Mouse (Mus musculus): ENCODE measurements around the gene Tenm3. TPM values are rescaled to one million over a fixed set of nuclear protein-coding genes. Genes with fewer than 3 reads are reported as not detected.
A peak's percentile ranks its signal among the peaks of the same experiment; 100 is the strongest.

The Tenm3 gene
- polyA plus RNA-seq, 1 experiment from 2014 or later = 4.7 TPM

DNA sequence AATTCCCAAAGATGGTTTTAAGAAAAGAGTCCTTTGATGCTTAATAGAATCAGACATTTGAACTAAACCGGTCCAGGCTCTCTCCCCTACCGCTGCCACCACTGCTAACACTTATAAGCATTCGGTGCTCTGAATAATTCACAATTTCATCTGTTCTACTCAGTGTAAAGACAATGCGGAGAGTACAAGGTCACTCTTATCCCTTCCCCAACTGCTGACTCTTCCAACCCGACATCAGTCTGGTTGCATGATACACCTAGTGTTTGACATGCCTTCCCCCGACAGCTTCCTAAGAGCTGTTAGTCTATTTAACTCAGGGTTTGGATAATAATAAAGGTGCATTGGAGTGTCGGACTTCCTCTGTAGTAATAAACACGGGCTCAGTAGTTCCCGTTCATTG lies 128.1 kb downstream of the Tenm3 start:
- H3K27me3 ChIP-seq (ENCODE audit: insufficient read depth, low read length) = no peaks in the 10 kb centered on the region
- no peaks in the 10 kb centered on the region for H3K4me1 ChIP-seq (ENCODE audit: insufficient read depth)
- no peaks in the 10 kb centered on the region for H3K36me3 ChIP-seq (replicated peaks; ENCODE audit: insufficient read depth, low read length)
- DNase-seq = no peak
- H3K4me2 ChIP-seq (ENCODE audit: low read depth, low read length) = no peak overlapping the region
- no peak overlapping the region for H3K9ac ChIP-seq (replicated peaks)
- peaks cover 4% of the 10 kb centered on the region; the same call in 1 of the 2 replicates for H3K9me3 ChIP-seq (ENCODE audit: low read length)
- TF ChIP-seq EP300 (IDR thresholded peaks at IDR 0.05; ENCODE audit: low read depth) = no peak
- no peak for TF ChIP-seq CTCF (IDR thresholded peaks at IDR 0.05; ENCODE audit: low read depth)
- 81% methylated on average over 9 of the region's 9 CpGs for WGBS (ENCODE audit: insufficient replicate concordance)
- no peak overlapping the region for H3K27ac ChIP-seq (ENCODE audit: low read depth)
- no peak overlapping the region for H3K4me3 ChIP-seq (ENCODE audit: low read depth, low read length)
- ATAC-seq = no peak

DNA sequence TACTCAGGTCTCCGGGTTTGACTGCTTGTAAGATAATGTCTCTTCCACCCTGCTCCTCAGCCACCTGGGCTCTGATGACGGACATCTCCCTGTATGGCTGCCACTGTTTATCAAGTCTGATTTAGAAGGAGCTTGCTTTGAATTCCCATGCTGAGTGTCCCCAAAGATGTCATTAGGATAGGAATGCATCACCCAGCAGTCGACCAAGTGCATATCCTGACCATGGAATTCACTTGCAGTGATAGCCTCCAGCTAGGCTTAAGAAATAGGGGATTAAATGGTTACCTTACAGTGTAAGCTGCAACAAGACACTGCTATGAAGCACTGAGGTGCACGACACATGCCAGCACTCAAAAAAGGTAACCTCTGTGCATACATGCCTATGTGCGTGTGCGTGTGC lies 137.1 kb downstream of the Tenm3 start:
- 85% methylated on average over 6 of the region's 6 CpGs for WGBS (ENCODE audit: insufficient replicate concordance)
- no peak overlapping the region for H3K27ac ChIP-seq (ENCODE audit: low read depth)
- H3K4me3 ChIP-seq (ENCODE audit: low read depth, low read length) = no peak overlapping the region
- H3K27me3 ChIP-seq (ENCODE audit: insufficient read depth, low read length) = no peaks in the 10 kb centered on the region
- no peak for TF ChIP-seq EP300 (IDR thresholded peaks at IDR 0.05; ENCODE audit: low read depth)
- TF ChIP-seq CTCF (IDR thresholded peaks at IDR 0.05; ENCODE audit: low read depth) = no peak
- ATAC-seq (no peak), DNase-seq (no peak)
- H3K9me3 ChIP-seq (ENCODE audit: low read length) = peaks cover 8% of the 10 kb centered on the region; the same call in 1 of the 2 replicates
- no peak overlapping the region for H3K9ac ChIP-seq (replicated peaks)
- H3K4me1 ChIP-seq (ENCODE audit: insufficient read depth) = no peaks in the 10 kb centered on the region
- no peaks in the 10 kb centered on the region for H3K36me3 ChIP-seq (replicated peaks; ENCODE audit: insufficient read depth, low read length)
- H3K4me2 ChIP-seq (ENCODE audit: low read depth, low read length) = no peak overlapping the region

DNA sequence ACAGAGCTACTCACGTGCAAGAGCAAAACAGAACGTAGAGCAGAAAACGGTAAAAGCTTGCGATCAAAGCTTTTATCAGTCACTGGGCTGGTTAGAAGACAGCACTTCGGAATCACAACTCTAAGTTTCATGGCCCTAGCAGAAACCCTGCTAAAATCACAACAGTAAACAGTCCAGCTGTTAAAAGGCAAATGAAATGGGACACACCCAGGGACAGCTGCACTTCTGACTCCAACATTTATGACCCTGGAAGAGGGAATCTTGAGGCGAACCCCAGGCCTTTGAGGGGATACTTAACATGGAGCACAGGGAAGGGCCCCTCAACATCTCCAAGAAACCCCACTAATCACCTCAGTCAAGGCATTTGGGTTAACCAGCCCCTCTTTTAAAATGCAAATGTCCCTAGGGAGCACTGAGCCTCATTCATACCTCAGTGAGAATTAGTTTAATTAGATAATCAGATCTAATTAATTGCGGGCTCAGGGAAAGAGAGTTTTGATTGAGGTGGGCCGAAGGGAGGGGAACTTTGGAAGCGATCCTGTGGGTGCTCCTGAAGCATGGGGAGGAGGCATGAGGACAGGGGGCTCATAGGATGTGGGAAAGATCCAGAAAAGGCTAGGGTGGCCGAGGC lies 138.8 kb downstream of the Tenm3 start:
- no peak for DNase-seq
- Histone ChIP-seq H3K27ac (ENCODE audit: low read depth) (no peak overlapping the region), H3K4me1 (ENCODE audit: insufficient read depth) (no peaks in the 10 kb centered on the region), H3K36me3 (replicated peaks; ENCODE audit: insufficient read depth, low read length) (no peaks in the 10 kb centered on the region), H3K27me3 (ENCODE audit: insufficient read depth, low read length) (no peaks in the 10 kb centered on the region), H3K4me2 (ENCODE audit: low read depth, low read length) (no peak overlapping the region), H3K9ac (replicated peaks) (no peak overlapping the region), H3K9me3 (ENCODE audit: low read length) (0 out of 2 replicates have a peak, but pooled peaks cover 4% of the 10 kb centered on the region), H3K4me3 (ENCODE audit: low read depth, low read length) (no peak overlapping the region)
- ATAC-seq = no peak
- 81% methylated on average over 10 of the region's 10 CpGs for WGBS (ENCODE audit: insufficient replicate concordance)
- TF ChIP-seq EP300 (IDR thresholded peaks at IDR 0.05; ENCODE audit: low read depth) = no peak
- no peak for TF ChIP-seq CTCF (IDR thresholded peaks at IDR 0.05; ENCODE audit: low read depth)

DNA sequence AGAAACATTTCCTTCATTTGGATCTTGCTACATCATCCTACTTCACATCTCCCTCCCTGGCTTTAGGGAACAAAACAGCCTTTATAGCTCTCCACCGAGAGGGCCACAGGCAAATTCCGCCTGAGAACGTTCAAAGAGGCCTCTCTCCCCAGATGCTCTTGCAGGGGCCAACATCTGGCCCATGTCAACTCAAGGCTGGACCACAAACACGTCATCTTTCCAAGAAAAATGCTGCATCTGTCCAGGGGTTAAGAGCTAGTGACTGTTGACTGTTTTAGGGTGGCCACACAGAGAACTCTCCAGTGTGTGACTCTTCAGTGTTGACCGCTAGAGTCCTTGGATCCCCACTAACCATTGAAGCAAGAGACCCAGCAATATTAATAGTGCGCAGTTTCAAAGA lies 139.3 kb downstream of the Tenm3 start:
- TF ChIP-seq EP300 (IDR thresholded peaks at IDR 0.05; ENCODE audit: low read depth) (no peak), CTCF (IDR thresholded peaks at IDR 0.05; ENCODE audit: low read depth) (no peak)
- H3K4me1 ChIP-seq (ENCODE audit: insufficient read depth) = no peaks in the 10 kb centered on the region
- ATAC-seq = no peak
- WGBS (ENCODE audit: insufficient replicate concordance) = 70% methylated on average over 6 of the region's 6 CpGs
- no peaks in the 10 kb centered on the region for H3K36me3 ChIP-seq (replicated peaks; ENCODE audit: insufficient read depth, low read length)
- no peak overlapping the region for H3K4me3 ChIP-seq (ENCODE audit: low read depth, low read length)
- no peak for DNase-seq
- H3K27me3 ChIP-seq (ENCODE audit: insufficient read depth, low read length) = no peaks in the 10 kb centered on the region
- H3K4me2 ChIP-seq (ENCODE audit: low read depth, low read length) = no peak overlapping the region
- no peak overlapping the region for H3K27ac ChIP-seq (ENCODE audit: low read depth)
- 0 out of 2 replicates have a peak, but pooled peaks cover 4% of the 10 kb centered on the region for H3K9me3 ChIP-seq (ENCODE audit: low read length)
- no peak overlapping the region for H3K9ac ChIP-seq (replicated peaks)

DNA sequence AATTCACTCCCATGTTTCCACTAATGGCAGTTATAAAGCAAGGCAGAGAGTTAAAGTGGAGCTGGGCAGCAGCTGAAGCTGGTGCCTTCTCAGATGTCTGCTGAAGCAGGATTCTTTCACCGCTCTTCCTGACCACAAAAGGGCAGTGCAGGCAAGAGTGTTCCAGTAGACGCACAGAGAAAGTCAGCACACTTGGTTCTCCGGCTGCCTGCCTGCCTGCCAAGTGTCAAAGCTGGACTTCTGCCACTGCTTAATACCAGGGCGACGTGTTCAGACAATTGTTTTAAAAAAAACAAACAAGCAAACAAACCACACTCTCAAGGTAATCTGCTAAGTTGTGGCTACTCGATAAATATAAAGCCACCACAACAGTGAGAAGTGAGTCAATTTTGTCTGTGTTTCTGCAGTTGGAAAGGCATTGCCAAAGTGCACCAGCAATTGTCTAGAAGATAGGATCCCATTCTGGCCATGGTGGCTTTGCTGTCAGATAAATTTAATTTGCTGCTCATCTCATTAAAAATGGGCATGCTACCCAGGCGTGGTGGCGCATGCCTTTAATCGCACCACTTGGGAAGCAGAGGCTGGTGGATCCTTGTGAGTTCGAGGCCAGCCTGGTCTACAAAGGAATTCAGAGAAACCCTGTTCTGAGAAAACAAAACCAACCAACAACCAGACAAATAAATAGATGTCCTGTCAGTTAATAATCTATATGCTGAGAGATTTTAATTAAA lies 152.9 kb downstream of the Tenm3 start:
- ATAC-seq (no peak), DNase-seq (no peak)
- Histone ChIP-seq H3K36me3 (replicated peaks; ENCODE audit: insufficient read depth, low read length) (no peaks in the 10 kb centered on the region), H3K4me1 (ENCODE audit: insufficient read depth) (no peaks in the 10 kb centered on the region; the same call in 1 of the 2 replicates), H3K9me3 (ENCODE audit: low read length) (no peaks in the 10 kb centered on the region), H3K4me3 (ENCODE audit: low read depth, low read length) (no peak overlapping the region), H3K9ac (replicated peaks) (no peak overlapping the region), H3K27ac (ENCODE audit: low read depth) (no peak overlapping the region), H3K27me3 (ENCODE audit: insufficient read depth, low read length) (no peaks in the 10 kb centered on the region), H3K4me2 (ENCODE audit: low read depth, low read length) (no peak overlapping the region)
- WGBS (ENCODE audit: insufficient replicate concordance) = 64% methylated on average over 10 of the region's 10 CpGs
- no peak for TF ChIP-seq EP300 (IDR thresholded peaks at IDR 0.05; ENCODE audit: low read depth)
- TF ChIP-seq CTCF (IDR thresholded peaks at IDR 0.05; ENCODE audit: low read depth) = peak; percentile 23; the same call in 1 of the 2 replicates

DNA sequence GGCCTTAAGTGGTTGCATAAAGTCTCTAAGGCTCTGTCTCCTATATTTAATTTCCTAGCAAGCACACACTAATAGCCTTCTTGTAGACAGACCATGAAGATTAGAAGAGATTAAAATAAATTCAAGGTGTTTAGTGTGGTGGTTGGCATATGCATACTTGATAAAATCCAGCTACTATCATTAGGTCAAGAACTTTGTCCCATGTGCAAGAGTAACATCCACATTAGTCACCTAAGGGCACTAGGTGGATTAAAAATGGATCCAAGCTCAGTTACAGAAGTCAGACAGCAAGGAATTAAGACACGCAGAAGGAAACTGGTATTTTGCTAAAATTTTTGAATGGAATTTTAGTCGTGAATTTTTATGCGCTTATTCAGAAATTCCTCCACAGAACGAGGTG lies 155.0 kb downstream of the Tenm3 start:
- DNase-seq (no peak), ATAC-seq (no peak; the same call in 1 of the 2 replicates)
- Histone ChIP-seq H3K27me3 (ENCODE audit: insufficient read depth, low read length) (no peaks in the 10 kb centered on the region), H3K36me3 (replicated peaks; ENCODE audit: insufficient read depth, low read length) (no peaks in the 10 kb centered on the region), H3K4me2 (ENCODE audit: low read depth, low read length) (no peak overlapping the region; the same call in 1 of the 2 replicates), H3K9me3 (ENCODE audit: low read length) (no peaks in the 10 kb centered on the region), H3K9ac (replicated peaks) (no peak overlapping the region), H3K4me1 (ENCODE audit: insufficient read depth) (no peaks in the 10 kb centered on the region; the same call in 1 of the 2 replicates), H3K4me3 (ENCODE audit: low read depth, low read length) (no peak overlapping the region), H3K27ac (ENCODE audit: low read depth) (peak overlapping the region; percentile 49)
- WGBS (ENCODE audit: insufficient replicate concordance) = 68% methylated on average over 4 of the region's 4 CpGs
- TF ChIP-seq CTCF (IDR thresholded peaks at IDR 0.05; ENCODE audit: low read depth) = no peak
- TF ChIP-seq EP300 (IDR thresholded peaks at IDR 0.05; ENCODE audit: low read depth) = no peak

All from liver, postnatal 0 days (tissue).